Mouse (Mus musculus) frontal cortex, postnatal 36 days (tissue): Measurements from ENCODE around the gene Phykpl.
"Not testable (repeated sequence)": the region's sequence is repeated elsewhere in the genome, so short reads cannot be mapped to it uniquely, and the experiment has no call there.

Experiments used
- DNase-seq, 2 experiments: peaks; one replicate each; pipeline ENCODE4 v3.0.0; 2022; ENCODE audit warnings: low spot score in 2 of 2

The Phykpl gene

DNA sequence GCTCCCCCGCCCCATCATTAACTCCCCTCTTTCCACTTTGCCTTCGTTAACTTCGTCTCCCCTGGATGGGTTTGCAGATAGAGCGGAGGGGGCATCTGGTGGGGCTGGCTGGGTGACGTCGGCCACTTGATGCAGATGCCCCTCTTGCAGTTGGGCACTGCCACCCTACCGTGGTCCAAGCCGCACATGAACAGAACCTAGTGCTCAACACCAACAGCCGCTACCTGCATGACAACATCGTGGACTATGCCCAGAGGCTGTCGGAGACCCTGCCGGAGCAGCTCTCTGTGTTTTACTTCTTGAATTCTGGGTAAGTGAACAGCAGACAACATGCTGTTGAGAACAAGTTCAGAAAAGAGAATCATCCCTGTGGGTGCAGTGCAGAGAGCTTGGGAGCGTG lies 1.9 kb downstream of the Phykpl start:
- DNase-seq: no peak

- no peak for DNase-seq
Measured at GRCm38 (mm10) chr11:51587059-51587458, 2.5 kb downstream of the Phykpl start.

- DNase-seq: no peak
Measured at GRCm38 (mm10) chr11:51588833-51589232, 4.3 kb downstream of the Phykpl start.

DNA sequence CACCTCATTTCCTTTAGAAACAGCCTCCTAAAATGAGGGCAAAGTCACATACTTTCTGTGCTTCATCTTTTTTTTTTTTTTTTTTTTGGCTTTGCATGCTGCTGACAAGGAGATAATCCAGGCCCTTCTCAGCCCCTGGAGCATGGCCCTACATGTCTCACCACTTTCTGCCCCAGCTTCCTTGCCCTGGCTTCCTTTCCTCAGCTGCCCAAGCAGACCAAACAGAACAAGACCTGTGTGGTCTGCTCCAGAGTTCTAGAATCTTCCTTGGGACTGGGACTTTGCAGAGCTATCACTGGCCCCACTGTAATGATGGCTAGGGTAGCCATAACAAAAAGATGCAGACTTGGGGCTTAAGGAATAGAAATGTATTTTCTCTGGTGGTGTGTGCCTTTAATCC lies 5.4 kb downstream of the Phykpl start:
- no peak for DNase-seq

GRCm38 (mm10) chr11:51591168-51591567 lies 6.6 kb downstream of the Phykpl start:
- no peak for DNase-seq

GRCm38 (mm10) chr11:51591915-51592314 lies 7.4 kb downstream of the Phykpl start:
- no peak for DNase-seq

DNA sequence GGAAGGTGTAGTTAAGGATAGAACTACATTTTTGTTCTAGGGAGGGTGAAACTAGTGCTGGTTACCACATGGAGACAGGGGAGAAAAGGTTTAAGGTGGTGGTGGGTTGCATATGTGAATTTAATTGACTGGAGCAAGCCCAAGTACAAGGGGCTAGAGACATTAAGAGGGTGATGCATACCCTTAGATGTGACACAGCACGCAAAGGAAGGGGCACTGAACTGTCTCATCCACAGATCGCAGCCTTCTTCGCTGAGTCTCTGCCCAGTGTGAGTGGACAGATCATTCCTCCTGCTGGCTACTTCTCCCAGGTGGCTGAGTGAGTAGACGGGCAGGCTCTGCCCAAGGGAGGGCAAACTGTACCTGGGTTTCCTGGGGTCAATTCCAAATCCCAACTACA lies 8.8 kb downstream of the Phykpl start:
- DNase-seq: no peak

- DNase-seq: no peak
Measured at GRCm38 (mm10) chr11:51593849-51594248, 9.3 kb downstream of the Phykpl start.

DNA sequence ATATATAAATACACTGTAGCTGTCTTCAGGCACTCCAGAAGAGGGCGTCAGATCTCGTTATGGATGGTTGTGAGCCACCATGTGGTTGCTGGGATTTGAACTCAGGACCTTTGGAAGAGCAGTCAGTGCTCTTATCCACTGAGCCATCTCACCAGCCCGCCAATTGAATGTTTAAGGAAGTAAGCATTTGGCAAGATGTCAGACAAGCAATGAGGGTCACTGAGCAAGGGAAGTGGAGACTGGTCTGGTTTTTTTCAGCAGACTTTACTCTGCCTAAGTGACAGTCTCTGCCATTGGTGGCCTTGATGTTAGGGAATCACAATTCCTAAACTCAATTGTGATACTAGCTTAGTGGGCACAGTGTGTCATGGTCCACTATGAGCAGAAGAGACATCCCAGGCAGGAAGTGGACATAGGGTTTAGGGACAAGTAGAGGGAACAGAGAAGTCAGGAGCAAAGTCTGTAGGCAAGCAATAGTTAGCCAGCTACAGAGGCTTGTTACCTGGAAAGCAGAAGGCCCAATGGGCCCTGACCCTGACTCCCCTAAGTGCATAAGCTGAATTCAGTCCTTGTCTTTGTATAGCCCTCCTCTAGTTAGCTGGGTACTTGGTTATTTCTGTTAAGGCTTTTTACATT lies 10.3 kb downstream of the Phykpl start:
- DNase-seq: no peak

DNA sequence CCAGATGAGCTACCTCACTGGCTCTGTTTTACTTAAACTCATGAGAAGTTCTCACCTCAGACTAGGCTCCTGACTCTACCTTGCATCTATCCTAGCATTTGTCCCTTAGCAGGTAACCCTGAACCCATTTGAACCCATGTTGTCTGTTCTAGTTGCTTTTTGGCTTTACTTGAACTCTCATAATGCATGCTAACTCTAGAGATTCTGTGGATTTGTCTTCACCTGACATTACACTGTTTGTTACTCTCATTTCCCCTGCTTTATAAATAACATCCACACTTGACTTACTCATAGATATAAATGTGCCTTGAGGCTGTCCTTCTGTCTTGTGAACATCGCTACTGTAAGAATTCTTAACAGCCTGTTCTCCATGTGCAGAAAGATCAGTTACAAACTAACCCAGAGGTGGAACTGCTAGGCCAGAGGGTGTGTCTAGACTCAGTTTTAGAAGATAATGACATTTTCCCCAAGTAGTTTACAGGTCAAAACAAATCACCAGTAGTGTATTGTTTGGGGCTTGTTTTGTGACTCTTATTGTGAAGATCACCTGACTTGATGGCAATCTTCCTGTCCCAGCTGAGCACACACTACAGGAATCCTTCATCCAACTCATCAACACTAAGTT lies 11.0 kb downstream of the Phykpl start:
- no peak for DNase-seq

- DNase-seq: no peak
Measured at GRCm38 (mm10) chr11:51597553-51597952, 13.0 kb downstream of the Phykpl start.

- no peak for DNase-seq
Measured at GRCm38 (mm10) chr11:51602253-51602652, 17.7 kb downstream of the Phykpl start.

DNA sequence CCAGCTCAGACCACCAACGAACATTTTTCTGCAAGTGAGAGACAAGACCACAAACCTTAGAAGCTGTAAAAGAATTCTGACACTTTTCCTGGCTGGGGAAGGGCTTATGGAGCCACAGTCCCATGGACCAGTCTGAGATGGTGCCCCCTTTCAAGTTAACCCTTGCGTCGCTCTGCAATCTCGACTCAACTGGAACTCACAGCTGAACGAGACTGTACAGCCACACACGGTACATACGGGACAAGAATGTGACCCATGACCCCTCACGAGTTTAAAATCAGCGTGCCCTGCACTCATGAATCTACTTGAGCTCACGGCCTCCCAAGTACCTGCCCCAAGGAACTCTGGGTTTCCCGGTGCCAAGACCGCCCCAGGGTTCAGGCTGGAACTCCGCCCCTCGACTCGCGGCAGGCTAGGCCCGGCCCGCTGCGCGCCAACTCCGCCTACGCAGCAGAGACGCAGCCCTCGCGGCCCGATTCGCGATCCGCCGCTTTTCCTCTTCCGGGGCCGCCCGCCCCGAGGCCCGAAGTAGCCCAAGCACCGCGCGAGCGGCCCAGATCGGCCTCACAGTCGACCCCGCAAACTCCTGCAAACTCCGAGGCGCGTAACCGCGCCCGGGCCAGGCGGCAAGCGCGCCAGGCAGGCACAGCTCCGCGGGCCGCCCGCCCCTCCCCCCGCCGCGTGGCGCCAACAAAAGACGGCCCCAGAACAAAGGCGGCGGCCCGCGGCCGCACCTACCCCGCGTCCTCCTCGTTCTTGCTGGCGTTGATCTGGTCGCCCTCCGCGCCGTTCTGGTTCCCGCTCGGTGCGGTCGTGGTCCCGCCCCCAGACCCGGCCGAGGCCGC lies 21.3 kb downstream of the Phykpl start:
- DNase-seq: peak; percentile 71 to 78

- peak; percentile 97 to 99 for DNase-seq
Measured at GRCm38 (mm10) chr11:51606447-51607095, 22.0 kb downstream of the Phykpl start, which contains the start of gene Hnrnpab. Hnrnpab (minus strand) TSS chr11:51606847.

- no peak for DNase-seq
Measured at GRCm38 (mm10) chr11:51607096-51607738, 22.7 kb downstream of the Phykpl start.

GRCm38 (mm10) chr11:51609266-51609909 lies 24.8 kb downstream of the Phykpl start:
- no peak for DNase-seq

DNA sequence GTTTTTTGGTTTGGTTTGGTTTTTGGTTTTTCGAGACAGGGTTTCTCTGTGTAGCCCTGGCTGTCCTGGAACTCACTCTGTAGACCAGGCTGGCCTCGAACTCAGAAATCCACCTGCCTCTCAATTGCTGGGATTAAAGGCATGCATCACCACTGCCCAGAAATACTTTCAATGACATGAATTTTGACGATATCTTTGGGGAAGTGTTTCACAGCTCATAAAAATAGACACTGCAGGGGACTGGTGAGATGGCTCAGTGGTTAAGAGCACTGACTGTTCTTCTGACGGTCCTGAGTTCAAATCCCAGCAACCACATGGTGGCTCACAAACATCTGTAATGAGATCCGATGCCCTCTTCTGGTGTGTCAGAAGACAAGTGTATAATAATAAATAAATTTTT lies 25.4 kb downstream of the Phykpl start:
- not testable (repeated sequence) for DNase-seq

GRCm38 (mm10) chr11:51614256-51614655 lies 29.7 kb downstream of the Phykpl start:
- DNase-seq: no peak

DNA sequence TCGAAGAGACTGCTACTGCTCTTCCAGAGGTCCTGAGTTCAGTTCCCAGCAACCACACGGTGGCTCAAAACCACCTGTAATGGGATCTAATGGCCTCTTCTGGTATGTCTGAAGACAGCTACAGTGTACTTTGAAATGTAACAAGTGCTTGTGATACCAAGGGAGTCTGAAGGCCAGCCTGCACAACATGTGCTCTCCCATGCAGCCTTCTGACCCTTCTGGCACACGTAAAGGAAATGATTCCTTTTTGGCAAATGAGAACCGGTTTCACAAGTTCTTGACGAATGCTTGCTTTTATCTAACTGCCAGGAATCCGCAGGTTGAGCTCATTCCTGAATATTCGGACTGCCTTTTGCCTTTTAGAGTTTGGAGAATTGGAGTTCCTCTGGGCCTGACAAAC lies 30.6 kb downstream of the Phykpl start:
- DNase-seq: no peak

- no peak for DNase-seq
Measured at GRCm38 (mm10) chr11:51615601-51616000, 31.0 kb downstream of the Phykpl start.

GRCm38 (mm10) chr11:51616113-51616512 lies 31.6 kb downstream of the Phykpl start:
- not testable (repeated sequence) for DNase-seq
